Mouse (Mus musculus) embryonic fibroblast, embryonic 13.5 days (primary cell): Measurements from ENCODE around the gene Cib1. TPM values are rescaled to one million over a fixed set of nuclear protein-coding genes. Genes with fewer than 3 reads are reported as not detected.

Experiments used
- H3K27ac ChIP-seq: 2 replicates; pipeline ENCODE4 v1.5.1; 2012; ENCODE audit warnings: low read length, control low read depth, inconsistent platforms; ENCODE audit not compliant: insufficient read depth
- H3K4me1 ChIP-seq: 2 replicates; pipeline ENCODE4 v1.6.1; 2011; ENCODE audit warnings: low read length; ENCODE audit not compliant: control insufficient read depth, insufficient read depth
- H3K4me3 ChIP-seq: 2 replicates; pipeline ENCODE4 v1.5.1; 2011; ENCODE audit warnings: mild to moderate bottlenecking, control low read depth, low read length; ENCODE audit not compliant: insufficient read depth
- CTCF ChIP-seq: IDR thresholded peaks from 2 replicates; pipeline ENCODE4 v1.5.1; 2011; ENCODE audit warnings: mild to moderate bottlenecking, control low read depth, low read length, moderate library complexity, borderline replicate concordance; ENCODE audit not compliant: insufficient read depth
- POLR2A ChIP-seq: IDR thresholded peaks from 2 replicates; pipeline ENCODE4 v1.6.1; 2011; ENCODE audit warnings: low read depth, mild to moderate bottlenecking, control low read depth, low read length, moderate library complexity
- polyA plus RNA-seq: library from polyadenylated mRNA; stranded (reverse); fragments of >200 nt; gene quantifications from 2 replicates; pipeline ENCODE4 v1.2.4, GENCODE M21; 2011; ENCODE audit warnings: low read depth; ENCODE audit not compliant: missing spikeins, insufficient read length

Gene Cib1
- polyA plus RNA-seq, 1 experiment: 33.3 TPM

DNA sequence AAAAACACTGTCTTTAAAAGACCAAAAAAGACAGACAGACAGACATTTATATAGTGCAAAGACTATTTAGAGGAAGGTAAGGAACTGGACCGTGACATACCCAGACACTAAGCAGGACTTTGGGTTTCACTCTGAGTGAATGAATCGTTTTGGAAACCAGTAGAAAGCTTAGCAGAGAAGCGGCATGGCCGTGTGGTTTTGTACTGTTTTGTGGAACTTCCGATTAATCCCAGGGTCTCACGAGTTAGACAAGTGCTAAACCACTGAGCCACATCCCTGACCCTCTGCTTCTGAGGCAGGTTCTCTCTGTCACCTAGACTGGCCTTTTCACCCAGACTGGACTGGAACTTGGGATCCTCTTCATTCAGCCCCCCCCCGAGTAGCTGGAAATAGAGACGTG, 18.2 kb downstream of the Cib1 start:
- no peak for TF ChIP-seq CTCF
- TF ChIP-seq POLR2A: no peak
- Histone ChIP-seq H3K4me1 (no peaks in the 10 kb centered on the region), H3K27ac (no peak overlapping the region), H3K4me3 (no peak overlapping the region)

- Histone ChIP-seq H3K4me1 (peaks cover 6% of the 10 kb centered on the region; the same call in 1 of the 2 replicates), H3K27ac (no peak overlapping the region), H3K4me3 (no peak overlapping the region)
- TF ChIP-seq CTCF (no peak), POLR2A (no peak)
Measured at GRCm38 (mm10) chr7:80213604-80214003, 19.0 kb downstream of the Cib1 start.

GRCm38 (mm10) chr7:80210982-80211381, 21.6 kb downstream of the Cib1 start:
- Histone ChIP-seq H3K4me3 (no peak overlapping the region), H3K4me1 (peaks cover 10% of the 10 kb centered on the region), H3K27ac (no peak overlapping the region)
- TF ChIP-seq POLR2A (no peak), CTCF (no peak)

DNA sequence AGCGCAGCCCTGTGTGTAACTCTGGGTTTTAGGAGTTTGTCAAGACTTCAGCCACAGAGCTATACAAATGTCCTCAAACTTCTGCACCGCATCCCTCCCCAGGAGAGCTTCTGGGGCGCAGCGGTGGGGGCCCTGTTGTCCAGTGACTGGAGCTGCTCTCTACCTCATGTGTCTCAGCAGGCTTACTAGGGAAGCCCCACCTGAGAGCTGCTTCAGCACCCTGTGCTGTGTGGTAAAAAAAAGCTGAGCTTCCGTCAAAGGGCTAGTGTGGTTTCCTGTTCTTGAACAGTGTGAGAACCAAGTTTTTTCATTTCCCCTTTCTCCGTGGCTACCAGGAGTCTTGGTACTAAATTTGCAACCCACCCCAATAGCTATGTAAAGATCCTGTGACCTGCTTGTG, 22.9 kb downstream of the Cib1 start:
- no peak overlapping the region for H3K27ac ChIP-seq
- peaks cover 10% of the 10 kb centered on the region for H3K4me1 ChIP-seq
- TF ChIP-seq CTCF (no peak), POLR2A (no peak)

GRCm38 (mm10) chr7:80208738-80209430, 23.7 kb downstream of the Cib1 start:
- Histone ChIP-seq H3K4me3 (no peak overlapping the region), H3K4me1 (peaks cover 10% of the 10 kb centered on the region), H3K27ac (no peak overlapping the region)
- no peak for TF ChIP-seq POLR2A
- TF ChIP-seq CTCF: no peak

More for the DNA sequence above, 22.9 kb downstream of the Cib1 start:
- no peak overlapping the region for H3K4me3 ChIP-seq

- no peak overlapping the region for H3K27ac ChIP-seq
- peaks cover 10% of the 10 kb centered on the region for H3K4me1 ChIP-seq
- no peak overlapping the region for H3K4me3 ChIP-seq
- TF ChIP-seq CTCF (no peak), POLR2A (no peak)
Measured at GRCm38 (mm10) chr7:80208026-80208642, 24.5 kb downstream of the Cib1 start.

DNA sequence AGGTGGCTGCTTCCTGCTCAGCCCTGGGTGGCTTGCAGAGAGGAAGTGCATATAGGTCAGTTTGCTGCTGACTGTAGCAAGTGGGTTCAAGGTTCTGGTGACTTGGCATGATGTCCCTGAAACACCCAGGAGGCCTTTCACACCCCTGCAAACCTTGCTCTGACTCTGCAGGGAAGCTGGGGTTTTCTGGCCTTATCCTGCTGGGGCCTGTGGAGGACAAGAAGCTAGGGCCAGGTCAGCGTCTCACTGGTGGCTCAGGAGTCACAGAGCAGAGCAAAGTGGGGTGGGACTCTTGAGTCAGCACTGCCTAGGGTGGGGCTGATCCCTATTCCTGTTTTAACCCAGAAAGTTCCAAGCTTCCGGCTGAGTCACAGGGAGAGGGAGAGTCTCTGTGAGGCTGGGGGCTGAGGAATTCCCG, 25.3 kb downstream of the Cib1 start:
- H3K4me1 ChIP-seq: peaks cover 10% of the 10 kb centered on the region
- H3K4me3 ChIP-seq: no peak overlapping the region

GRCm38 (mm10) chr7:80205705-80206589, 26.7 kb downstream of the Cib1 start:
- Histone ChIP-seq H3K27ac (no peak overlapping the region), H3K4me1 (peaks cover 10% of the 10 kb centered on the region), H3K4me3 (no peak overlapping the region)
- TF ChIP-seq CTCF: no peak
- no peak for TF ChIP-seq POLR2A

More for the DNA sequence above, 25.3 kb downstream of the Cib1 start:
- TF ChIP-seq CTCF (no peak), POLR2A (no peak)
- no peak overlapping the region for H3K27ac ChIP-seq

DNA sequence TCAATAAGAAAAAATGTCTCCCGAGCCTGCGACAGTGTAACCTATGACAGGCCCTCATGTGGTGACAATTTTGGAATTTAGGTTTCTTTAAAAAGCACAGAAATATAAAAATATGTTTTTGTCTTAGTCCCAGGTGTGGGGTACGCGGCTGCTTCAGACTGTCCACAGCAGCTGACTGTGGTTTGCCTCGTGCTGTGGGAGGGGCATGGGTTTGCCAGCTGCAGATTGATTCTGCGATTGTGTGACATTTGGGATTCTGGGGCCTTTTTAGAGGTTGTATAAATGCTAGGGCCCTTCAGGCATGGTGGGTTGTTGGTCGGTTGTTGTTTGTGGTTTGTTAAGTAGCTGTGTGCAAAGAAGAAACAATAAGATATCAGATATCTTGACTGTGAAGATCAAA, 27.7 kb downstream of the Cib1 start:
- H3K4me3 ChIP-seq: no peak overlapping the region
- TF ChIP-seq CTCF: no peak
- TF ChIP-seq POLR2A: no peak
- H3K4me1 ChIP-seq: peaks cover 10% of the 10 kb centered on the region
- no peak overlapping the region for H3K27ac ChIP-seq
